Mouse (Mus musculus): ENCODE measurements around the gene Wdr45.

DNA sequence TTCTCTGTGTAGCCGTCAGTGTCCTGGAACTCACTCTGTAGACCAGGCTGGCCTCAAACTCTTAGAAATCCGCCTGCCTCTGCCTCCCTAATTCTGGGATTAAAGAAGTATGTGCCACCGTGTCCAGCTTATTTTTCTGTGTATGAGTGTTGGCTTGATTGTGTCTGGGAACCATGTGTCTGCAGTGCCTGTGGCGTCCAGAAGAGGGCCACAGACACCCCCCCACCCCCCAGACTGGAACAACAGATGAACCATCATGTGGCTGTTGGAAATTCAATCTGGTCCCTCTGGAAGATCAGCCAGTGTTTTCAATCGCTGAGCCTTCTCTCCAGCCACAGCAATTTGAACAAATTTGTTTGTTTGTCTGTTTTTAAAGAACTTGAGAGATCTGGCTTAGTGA is 29.3 kb downstream of the Wdr45 start:
- TF ChIP-seq POLR2A (IDR thresholded peaks at IDR 0.05; ENCODE audit: low read depth, low read length), result no peak
- TF ChIP-seq CTCF (IDR thresholded peaks at IDR 0.05; ENCODE audit: extremely low read depth, insufficient read depth, insufficient read length, insufficient replicate concordance), result peak; percentile 7; the same call in 1 of the 2 replicates
